Mouse (Mus musculus): ENCODE results near the gene Hibadh.
A peak's percentile ranks its signal among the peaks of the same experiment; 100 is the strongest.

The Hibadh gene

DNA sequence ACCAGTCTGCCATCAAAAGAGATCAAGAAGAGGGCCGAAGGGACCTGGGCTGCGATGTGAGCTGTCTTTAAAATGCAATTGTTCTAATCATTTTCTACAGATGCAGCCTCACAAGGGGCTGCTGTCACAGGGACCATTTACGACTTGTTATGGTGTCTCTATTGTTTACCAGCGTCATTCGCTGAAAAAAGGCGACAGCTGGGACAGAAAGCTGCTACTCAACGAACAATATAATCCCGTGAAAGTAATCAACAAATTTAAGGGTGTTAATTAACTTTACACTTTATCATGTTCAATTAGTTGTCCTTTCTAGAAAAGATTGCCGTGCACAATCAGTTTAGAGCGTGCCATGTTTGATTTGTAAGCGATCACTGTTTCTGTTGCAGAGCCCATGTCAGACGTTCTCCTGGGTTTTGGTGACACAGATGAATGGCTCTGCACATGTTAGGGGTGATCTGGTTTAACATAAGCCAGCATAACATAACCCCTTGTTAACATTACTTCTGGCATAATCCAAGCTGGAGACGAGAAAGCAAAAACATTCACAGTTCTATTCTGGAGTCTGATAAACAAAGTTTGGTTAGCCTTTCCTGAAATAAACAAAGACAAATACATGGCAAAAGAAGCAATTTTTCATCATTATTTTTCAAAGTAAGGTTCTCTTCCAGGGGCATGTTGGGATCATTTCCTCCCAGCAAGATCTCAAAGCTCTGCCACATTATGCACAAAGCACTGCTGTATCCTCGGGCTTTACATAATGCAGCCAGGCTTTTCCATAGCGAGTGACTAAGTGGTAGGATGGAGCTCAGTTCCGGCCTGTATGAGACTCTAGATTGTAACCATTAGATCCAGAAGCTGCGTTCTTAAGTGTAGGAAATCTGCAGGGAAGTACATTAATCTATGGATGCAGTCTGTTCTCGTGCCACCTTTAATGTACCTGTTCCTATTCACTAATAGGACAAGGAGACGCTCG is 72.6 kb downstream of the Hibadh start:
- no peak for DNase-seq (ENCODE audit: low spot score in 2 of 2)

DNA sequence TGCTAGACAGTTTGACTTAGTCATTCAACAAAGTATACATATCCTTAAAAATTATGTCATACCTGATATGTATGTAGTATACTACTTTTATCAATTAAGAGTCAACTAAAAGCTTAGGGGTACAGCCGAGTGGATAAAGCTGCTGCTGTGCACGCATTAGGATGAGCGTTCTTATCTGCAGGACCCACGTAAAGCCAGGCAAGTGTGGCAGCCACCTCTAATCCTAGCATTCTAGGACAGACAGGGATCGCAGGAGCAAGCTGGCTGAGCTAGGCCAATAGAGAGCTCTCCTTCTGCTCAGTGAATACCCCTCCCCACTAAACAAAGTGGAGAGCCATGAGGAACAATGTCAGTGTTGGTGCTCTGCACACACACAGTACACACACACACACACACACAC is 75.0 kb downstream of the Hibadh start:
- DNase-seq (ENCODE audit: low spot score in 2 of 2), result no peak

DNA sequence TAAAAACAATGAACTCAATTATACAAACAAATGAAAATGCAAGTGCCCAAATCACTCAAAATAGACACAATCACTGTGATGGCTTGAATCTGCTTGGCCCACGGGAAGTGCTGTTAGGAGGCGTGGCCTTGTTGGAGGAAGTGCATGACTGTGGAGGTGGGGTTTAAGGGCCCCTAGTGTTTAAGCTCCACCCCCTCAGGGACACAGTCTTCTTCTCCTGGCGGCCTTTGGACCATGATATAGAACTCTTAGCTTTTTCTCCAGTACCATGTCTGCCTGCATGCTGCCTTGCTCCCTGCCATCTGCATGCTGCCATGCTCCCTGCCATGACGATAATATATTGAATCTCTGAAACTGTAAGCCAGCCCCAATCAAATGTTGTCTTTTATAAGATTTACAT is 77.2 kb downstream of the Hibadh start:
- DNase-seq (ENCODE audit: low spot score in 2 of 2), result no peak

DNA sequence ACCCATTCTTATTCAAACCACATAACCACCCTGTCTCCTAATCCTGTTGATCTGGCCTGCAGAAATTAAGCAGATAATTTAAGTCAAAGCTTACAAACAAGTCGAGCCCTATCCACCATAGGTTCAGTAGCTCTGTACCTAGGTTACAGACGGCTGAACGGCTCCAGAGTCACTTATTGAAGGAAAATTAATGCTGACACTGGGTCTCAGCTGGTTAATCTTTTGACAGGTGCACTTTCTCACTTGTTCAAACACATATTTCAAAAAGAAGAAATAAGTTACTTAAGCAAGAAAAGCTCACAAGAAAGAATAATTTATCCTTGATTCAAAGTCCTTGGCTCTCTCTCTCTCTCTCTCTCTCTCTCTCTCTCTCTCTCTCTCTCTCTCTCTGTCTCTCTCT is 81.1 kb downstream of the Hibadh start:
- no peak for DNase-seq (ENCODE audit: low spot score in 2 of 2)

DNA sequence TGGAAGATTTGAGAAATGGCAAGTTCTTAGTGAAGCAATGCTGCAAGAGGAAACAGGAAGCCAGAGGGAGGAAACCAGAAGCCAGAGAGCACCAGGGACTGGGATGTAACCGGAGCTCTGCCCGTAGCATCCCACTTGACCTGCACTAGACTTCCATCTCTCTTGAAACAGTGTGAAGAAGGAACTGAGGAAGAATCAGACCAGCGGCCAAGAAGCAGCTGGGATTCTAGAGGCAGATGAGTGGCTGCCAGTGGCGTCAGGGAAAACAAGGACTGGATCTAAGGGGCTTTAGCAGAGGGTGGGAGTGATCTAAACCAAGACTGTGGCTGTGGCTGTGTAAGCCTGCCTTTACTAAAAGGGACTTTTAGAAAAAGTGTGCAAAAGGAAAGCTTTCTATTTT is 95.8 kb downstream of the Hibadh start:
- DNase-seq (ENCODE audit: low spot score in 2 of 2), result no peak

DNA sequence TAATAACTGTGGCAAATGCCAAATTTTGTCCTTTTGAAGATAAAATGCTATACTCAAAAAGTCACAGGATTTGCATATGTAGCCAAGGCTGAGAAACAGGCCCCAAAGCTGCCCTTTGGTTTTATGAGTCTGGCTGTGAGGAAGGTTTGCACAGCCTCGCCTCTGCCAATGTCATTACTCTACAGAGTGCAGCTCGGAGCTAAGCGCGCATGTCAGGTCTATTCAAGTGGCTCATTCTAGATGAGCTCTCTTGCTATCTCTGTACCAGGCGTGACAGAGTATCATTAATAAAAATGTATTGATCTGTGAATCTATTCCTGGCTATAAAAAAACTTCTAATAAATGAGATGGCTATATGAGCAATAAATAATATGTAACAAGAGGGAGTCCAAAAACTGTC is 97.7 kb downstream of the Hibadh start:
- no peak for DNase-seq (ENCODE audit: low spot score in 2 of 2)

DNA sequence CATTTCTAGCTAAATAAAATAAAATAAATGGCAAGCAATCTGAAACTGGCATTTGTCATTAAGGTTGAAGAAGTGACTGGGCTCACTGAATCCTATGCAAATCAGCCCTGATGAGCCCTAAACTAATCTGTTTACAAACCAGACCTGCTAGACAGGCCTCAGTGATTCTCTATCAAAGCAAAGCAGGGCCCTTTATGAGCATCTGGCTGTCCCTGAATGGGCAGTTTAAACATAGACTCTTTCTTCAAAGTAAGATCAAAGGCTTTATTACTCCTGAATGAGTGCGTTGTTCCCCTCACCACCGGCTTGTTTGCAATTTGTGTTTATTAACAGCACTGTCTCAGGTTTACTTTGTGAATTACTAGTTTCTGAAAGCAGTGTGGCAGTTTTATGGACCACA is 100.3 kb downstream of the Hibadh start:
- DNase-seq (ENCODE audit: low spot score in 2 of 2), result no peak

DNA sequence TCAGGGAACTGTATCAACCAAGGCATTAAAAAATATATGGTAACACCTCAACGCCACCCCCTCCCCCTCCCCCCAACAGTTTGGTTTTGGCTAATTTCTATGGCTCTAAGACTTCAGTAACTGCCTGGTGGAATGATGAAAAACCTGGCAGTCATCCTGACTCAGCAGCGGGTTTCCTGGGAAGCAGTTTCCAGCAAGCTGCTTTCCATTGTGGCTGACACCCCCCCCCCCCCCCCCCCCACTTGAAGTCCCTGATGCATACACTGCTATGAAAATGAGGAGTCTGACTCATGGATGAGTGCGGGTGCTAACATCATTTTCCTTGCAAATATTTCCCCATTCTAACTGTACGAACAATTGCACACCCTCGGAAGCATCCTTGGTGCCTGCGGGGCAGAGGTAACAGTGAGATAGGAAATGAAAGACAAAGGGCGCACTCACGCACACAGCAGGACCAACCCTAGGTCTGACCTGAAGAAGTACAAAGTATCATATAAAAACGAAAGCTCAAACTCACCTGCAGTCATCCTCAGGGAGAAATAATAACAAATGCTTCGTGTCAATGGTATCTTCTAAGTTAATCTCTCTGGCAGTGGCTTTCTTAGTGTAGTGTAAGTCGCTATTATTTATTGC is 105.0 kb downstream of the Hibadh start:
- no peak for DNase-seq (ENCODE audit: low spot score in 2 of 2)

DNA sequence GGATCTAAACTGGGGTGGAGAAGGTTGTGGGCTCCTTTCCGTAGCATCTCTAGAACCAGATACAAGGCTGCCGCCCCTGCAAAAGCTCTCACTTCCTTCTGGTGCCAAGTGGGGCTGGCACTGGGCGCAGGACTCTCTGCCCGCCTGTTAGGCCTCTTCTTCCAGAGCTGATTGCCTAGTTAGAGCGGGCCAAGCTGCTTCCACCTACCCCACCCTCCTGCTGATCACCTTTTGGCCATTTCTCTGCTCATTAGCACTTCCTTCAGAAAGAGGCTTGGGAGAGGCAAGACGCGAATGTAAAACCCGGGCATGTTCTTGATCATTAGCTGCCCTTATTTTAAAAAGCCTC is 108.1 kb downstream of the Hibadh start:
- DNase-seq (ENCODE audit: low spot score in 2 of 2), result no peak

DNA sequence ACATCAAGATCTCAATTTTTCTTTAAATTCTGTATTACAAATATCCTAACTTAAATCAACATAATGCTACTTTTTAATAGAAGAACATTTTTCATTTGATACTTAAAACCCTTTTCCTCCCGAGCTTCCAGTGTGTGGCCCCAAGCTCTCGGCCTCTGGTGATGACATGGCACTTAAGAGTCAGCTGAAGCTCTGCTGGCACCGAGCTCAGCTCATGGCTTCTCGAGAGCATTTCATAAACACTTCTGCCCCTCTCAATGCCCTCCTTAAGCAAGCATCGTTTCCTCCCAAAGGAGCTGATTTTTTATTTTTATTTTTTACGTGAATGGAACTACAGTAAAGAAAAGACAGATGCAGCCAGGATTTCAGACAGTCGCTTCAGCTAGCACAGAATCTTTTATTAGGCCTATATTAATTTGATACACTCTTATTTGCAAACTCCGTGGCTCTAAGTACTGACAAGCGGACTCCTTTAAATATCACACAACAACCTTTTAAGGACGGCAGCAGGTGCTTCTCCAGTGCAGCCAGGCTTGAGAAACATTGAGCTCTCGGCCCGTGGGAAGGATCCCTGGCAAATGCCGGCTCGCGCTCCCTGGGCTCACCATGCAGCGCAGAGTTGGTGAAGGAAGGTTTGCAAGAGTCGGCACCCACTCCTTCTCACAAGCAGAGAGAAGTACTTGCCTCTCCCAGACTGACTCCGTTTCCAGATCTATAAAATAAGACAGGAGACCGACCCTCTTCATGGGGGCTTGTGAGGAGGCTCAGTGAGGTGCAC is 108.6 kb downstream of the Hibadh start:
- no peak for DNase-seq (ENCODE audit: low spot score in 2 of 2)

DNA sequence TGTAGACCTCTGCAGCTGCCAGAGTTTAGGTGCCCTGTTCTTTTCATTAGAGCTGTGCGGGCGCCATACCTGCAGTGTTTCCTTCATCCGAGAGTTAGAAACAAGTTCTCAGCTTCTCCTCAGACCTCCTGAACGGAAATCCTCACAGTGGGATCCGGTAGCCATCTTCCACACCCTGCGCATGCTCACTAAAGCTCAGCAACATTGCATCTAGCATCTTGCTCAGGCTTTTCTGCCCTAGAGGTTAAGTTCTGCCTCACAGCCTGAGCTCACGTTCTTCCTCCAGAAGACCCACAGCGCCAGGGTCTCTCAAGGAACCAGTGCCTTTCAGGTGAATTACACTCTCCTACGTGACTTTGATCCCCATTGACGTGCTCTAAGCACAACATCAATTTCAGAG is 109.3 kb downstream of the Hibadh start:
- no peak for DNase-seq (ENCODE audit: low spot score in 2 of 2)

DNA sequence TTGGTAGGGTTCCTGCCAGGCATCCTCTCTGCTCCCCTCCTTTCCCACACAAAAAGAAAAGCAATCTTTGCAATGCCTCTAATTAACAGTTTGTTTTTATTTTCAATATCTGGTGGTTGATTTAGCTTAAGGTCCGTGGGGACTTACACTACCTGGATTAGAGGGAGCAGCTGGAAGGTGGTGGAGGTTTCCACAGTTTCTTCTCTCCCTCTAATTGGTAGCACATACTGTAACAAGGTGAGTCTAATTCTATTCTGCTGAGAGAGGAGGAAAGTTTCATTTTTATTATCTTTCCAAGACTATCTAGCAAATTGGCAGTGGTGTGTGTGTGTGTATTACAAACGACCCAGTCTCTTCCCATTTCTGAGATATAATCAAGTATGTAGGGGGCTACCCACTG is 116.0 kb downstream of the Hibadh start:
- no peak for DNase-seq (ENCODE audit: low spot score in 2 of 2)

DNA sequence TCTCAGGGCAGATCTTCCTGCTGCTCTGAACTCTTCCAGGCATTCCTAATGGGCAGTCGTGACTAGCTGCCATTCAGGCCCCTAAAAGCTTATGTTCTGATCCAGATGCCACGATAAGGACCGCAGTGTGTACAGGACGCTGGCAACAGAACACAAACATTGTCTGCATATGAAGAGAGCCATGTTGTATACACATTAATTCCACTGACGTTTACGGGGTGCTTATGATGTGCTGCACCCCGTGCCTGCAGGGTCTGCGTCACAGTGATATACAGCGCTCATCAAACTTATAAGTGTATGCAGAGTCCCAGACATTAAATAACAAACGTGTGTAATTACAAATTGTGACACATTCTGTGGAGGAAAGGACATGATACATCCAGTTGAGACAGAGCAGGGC is 121.5 kb downstream of the Hibadh start:
- peak in 1 of 2 experiments; percentile 18 for DNase-seq (ENCODE audit: low spot score in 2 of 2)

DNA sequence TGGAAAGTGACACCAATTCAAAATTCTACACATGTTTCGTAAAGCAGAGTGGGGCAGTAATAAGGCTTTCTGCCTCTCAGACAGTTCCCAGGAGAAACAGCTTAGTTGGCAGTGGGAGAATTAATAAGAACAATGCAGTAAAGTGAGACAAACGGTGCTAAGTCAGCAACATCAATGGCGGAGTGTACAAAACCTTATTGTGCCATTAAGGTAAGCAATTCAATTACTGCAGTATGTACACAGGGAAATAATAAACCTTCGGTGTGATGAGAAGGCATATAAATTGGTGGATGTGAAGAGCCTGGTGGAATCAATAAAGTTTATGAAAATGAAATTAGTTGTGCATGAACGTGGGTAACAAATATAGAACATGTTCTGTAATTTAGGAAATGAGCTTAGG is 122.9 kb downstream of the Hibadh start:
- DNase-seq (ENCODE audit: low spot score in 2 of 2), result no peak

DNA sequence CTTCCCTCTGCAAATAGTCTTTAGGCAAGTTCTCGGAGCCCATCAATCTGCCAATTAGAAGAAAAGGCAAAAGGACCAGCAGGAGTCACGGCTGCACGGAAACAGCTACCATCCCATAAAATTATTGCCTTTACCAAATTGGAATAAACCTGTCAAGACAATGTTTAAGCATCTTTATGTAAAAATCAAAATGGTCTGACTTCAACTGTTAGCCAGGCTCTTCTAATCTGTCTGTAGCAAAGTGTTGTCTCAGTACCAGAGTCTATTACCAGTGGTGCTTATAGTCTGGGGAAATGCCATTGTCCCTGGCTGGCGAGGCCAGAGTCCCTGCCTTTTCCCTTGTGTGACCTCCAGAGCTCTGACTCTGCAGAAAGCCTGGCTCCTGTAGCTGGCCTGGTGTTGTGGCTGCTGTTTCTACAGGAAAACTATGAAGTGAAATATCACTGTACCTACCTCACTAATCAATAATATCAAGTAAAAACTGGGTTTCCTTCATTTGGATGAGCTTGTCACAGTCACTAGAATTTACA is 126.2 kb downstream of the Hibadh start:
- DNase-seq (ENCODE audit: low spot score in 2 of 2), result no peak

DNA sequence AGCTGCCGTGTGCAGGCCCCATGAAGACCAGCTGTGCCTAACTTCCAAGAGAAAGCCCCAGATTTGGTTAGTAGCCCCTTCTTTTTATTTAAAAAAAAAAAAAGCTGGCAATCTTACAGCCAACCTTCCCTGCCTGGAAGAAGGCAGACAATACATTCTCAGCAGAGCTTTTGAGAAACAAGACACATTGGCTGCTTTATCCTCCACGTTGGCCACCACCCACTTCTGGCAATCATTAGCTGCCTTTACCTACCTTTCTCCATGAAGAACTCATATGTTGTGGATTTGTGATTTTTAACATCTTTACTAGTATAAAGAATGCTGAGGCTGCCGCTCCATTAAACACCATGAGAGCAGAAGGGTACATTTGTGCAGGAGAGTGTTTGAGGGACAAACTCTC is 131.4 kb downstream of the Hibadh start:
- no peak for DNase-seq (ENCODE audit: low spot score in 2 of 2)

DNA sequence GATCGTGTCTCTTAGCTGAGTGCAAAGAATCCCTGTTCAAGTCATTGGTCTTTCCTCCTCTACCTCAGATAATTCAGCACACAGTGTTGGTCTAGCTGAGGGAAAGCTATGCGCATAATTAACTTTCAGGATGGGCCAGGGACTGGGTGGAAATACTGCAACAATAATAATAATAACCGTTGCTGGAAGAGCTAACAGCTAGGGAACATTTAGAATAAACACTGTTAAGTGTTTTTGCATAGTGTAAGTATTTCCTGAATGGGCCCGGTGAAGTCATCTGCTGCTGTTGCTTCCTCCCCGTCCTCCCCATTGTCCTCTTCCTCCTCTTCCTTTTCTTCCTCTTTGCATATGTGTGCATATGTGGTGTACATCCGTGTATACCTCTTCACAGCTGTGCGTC is 132.2 kb downstream of the Hibadh start:
- DNase-seq (ENCODE audit: low spot score in 2 of 2), result no peak

DNA sequence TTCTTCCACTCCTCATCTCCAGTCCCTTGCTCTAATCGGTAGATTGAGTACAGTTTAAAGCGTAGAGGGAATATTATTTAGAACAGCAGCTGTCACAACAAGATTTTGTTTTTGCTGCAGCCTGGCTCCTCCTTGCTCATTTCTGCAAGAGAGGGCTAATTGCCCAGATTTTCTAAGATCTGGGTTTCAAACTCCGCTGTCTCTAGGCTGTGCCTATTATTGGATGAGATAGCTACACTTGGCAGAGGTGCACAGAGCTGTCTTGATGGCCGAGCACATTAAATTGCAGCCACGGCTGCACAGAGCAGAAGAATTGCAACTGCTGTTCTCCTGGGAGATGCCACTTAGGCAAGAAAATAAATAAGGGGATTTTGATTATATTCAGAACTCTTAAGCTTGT is 133.0 kb downstream of the Hibadh start:
- DNase-seq (ENCODE audit: low spot score in 2 of 2), result peak in 1 of 2 experiments; percentile 45

DNA sequence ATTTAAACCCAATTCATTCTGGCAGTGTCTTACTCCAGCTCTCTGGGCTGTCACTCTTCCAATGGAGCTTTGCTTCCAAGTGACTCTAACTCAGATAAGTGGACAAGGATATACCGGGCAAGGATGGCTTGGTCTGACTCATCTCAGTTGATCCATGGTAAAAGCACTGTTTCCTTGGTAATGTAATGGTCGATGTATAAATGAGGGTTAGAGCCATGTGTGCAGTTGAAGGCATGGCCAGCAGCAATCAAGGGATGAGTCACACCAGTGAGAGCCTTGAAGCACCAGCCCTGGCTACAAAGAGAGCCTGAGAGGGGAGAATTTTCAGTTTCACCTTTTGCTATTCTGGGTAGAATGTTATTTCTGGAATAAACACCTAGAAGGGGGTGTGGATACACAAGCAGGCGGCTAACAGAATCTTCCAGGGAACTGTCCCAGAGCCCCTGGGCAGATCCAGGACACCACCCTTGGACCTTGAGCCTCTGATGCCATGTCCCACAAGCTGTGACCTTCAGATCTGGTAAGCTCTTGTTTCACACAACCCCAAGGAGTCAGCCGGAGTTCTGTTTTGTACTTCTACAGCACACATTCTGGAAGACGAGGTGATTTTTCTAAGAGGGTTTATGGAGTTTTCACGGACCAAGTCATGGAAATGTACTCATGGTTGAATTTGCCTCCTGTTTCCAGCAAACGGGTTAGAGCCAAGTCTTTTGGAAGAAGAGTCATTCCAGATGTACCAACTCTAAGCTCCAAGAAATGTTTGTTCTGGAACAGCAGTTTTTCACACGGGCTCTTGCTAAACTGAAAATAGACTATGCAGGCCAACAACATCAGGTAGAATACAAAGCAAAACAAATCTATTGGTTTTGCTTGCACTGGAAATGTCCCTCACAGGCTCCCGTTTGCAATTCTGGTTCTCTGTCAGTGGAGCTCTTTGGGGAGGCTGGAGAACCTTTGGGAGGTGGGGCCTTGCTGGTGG is 134.1 kb downstream of the Hibadh start:
- DNase-seq (ENCODE audit: low spot score in 2 of 2), result no peak

DNA sequence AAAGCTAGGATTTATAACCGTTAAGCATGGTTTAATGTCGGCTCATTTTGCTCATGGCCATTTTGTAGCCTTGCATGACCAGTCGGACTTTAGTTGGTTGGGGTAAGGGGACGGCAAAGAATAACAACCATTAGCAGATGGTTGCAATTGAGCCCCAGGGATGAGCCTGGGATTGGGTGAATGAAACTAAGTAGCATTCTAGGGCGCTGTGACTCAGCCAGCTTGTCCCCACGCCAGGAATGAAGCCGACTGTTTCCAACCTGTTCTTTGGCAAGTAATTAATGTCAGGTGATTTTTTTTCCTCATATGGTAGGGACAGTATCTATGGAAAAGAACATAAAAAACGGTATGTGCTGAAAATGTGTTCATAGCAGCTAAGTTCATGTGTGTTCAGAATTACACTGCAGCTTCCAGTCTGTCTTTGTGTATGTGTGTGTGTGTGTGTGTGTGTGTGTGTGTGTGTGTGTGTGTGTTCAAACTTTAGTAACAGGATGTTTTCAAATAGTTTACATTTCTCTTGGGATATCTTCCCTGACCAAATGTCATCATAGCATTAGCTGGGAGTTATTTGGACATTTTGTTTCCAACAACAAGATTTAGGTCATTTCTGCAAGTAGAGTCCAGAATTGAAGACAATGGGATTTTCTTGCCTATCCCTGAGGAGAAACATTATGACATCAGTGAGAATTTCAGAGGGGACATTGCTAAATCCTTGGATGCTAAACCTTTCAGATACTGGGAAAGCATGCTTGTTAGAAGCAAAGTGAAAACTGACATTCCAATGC is 135.3 kb downstream of the Hibadh start:
- DNase-seq (ENCODE audit: low spot score in 2 of 2), result peak in 1 of 2 experiments; percentile 57
